Mouse (Mus musculus) G1E (cell line): ENCODE results near the gene Olfr279. TPM values are rescaled to one million over a fixed set of nuclear protein-coding genes. Genes with fewer than 3 reads are reported as not detected.

ENCODE experiments used
- ATAC-seq: 2 replicates; pipeline ENCODE4 v1.8.0; 2016; ENCODE audit warnings: mild to moderate bottlenecking; ENCODE audit not compliant: insufficient number of reproducible peaks, poor library complexity, low FRiP score, severe bottlenecking; ENCODE audit errors: extremely low read depth
- DNase-seq: peaks from one replicate; pipeline ENCODE4 v3.0.0; 2012; ENCODE audit warnings: low spot score
- H3K27me3 ChIP-seq: 2 replicates; pipeline ENCODE4 v1.6.1; 2012; ENCODE audit warnings: mild to moderate bottlenecking, low read length, inconsistent platforms; ENCODE audit not compliant: insufficient read depth
- H3K36me3 ChIP-seq: replicated peaks from 2 replicates; pipeline ENCODE3; 2012; ENCODE audit warnings: mild to moderate bottlenecking, inconsistent platforms
- H3K4me1 ChIP-seq: 2 replicates; pipeline ENCODE4 v1.6.1; 2012; ENCODE audit warnings: low read depth, low read length, inconsistent platforms, mixed read lengths; ENCODE audit not compliant: insufficient read depth
- H3K4me3 ChIP-seq: 2 replicates; pipeline ENCODE4 v1.5.1; 2012; ENCODE audit warnings: low read depth, mild to moderate bottlenecking, inconsistent platforms, low read length, moderate library complexity, mixed read lengths
- H3K9me3 ChIP-seq: replicated peaks from 2 replicates; pipeline ENCODE4 v1.6.1; 2012; ENCODE audit warnings: inconsistent platforms
- CTCF ChIP-seq: IDR thresholded peaks from 2 replicates; pipeline ENCODE4 v1.5.1; 2012; ENCODE audit warnings: low read depth, low read length, inconsistent platforms, mixed read lengths
- GATA1 ChIP-seq: IDR thresholded peaks from 2 replicates; pipeline ENCODE4 v1.6.1; 2012; ENCODE audit warnings: borderline replicate concordance, low read length, inconsistent platforms, mixed read lengths
- GATA2 ChIP-seq: IDR thresholded peaks from 2 replicates; pipeline ENCODE4 v1.6.1; 2012; ENCODE audit warnings: low read depth, low read length, inconsistent platforms, borderline replicate concordance
- POLR2AphosphoS5 ChIP-seq: IDR thresholded peaks from 2 replicates; pipeline ENCODE4 v1.6.1; 2012; ENCODE audit warnings: low read depth, low read length, inconsistent platforms; ENCODE audit not compliant: insufficient replicate concordance
- TAL1 ChIP-seq: conservative IDR thresholded peaks from 2 replicates; pipeline ENCODE4 v1.6.1; 2012; ENCODE audit warnings: low read depth, low read length, inconsistent platforms, mixed read lengths
- polyA plus RNA-seq: library from polyadenylated mRNA; stranded (reverse); fragments of >175 nt; gene quantifications from 2 replicates; pipeline ENCODE4 v1.2.3, GENCODE M21; 2012
- total RNA-seq, 2 experiments: library from RNA; stranded (forward) in 1 of 2; stranded (reverse) in 1 of 2; fragments of 200-1000 nt in 1 of 2; fragments of >200 nt in 1 of 2; fragmentation: Nextera tagmentation in 1 of 2; gene quantifications; 2 replicates each; pipeline ENCODE4 v1.2.3; 2014 to 2017

The Olfr279 gene
- not detected in 2 replicates for total RNA-seq (2014; fragmentation: Nextera tagmentation)
- 0.11 and 0.17 TPM in 2 replicates for total RNA-seq (2017)
- not detected in 2 replicates for polyA plus RNA-seq

DNA sequence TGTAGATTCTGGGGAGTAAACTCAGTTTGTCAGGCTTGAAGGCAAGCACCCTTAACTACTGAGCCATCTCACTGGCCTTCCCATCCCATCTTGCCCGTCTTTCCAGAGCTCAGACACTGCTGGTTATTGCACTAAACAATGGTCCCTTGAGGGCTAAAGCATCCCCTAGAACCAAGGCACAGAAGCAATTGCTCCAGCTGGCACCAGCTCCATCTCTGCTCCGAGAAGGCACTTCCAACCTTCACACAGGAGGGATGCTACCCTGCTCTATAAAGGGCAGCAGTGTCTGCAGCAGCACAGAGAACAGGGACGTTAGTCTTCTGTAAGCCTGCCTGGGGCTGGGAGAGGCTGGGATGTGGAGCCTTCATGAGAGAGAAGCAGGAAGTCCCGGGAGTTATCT is at the start of gene Olfr279:
TSS of gene Olfr279 (plus strand) at position 301 of the 400 bp plus-strand sequence.
- Histone ChIP-seq H3K36me3 (no peaks in the 10 kb centered on the region), H3K4me1 (peaks cover 2% of the 10 kb centered on the region; the same call in 1 of the 2 replicates), H3K9me3 (peaks cover 2% of the 10 kb centered on the region; the same call in 1 of the 2 replicates), H3K27me3 (peaks cover 3% of the 10 kb centered on the region), H3K4me3 (no peak within 1 kb of the TSS)
- TF ChIP-seq GATA1 (no peak), POLR2AphosphoS5 (no peak), CTCF (no peak)
- DNase-seq (no peak), ATAC-seq (no peak)

GRCm38 (mm10) chr15:98444561-98444960 is 47.6 kb upstream of the Olfr279 start:
- no peaks in the 10 kb centered on the region for H3K27me3 ChIP-seq
- H3K4me1 ChIP-seq: no peaks in the 10 kb centered on the region
- ATAC-seq (no peak), DNase-seq (no peak)
- no peak overlapping the region for H3K4me3 ChIP-seq
- TF ChIP-seq GATA1 (no peak), GATA2 (no peak), CTCF (no peak), POLR2AphosphoS5 (no peak), TAL1 (no peak)
- H3K9me3 ChIP-seq: no peaks in the 10 kb centered on the region
- no peaks in the 10 kb centered on the region for H3K36me3 ChIP-seq

DNA sequence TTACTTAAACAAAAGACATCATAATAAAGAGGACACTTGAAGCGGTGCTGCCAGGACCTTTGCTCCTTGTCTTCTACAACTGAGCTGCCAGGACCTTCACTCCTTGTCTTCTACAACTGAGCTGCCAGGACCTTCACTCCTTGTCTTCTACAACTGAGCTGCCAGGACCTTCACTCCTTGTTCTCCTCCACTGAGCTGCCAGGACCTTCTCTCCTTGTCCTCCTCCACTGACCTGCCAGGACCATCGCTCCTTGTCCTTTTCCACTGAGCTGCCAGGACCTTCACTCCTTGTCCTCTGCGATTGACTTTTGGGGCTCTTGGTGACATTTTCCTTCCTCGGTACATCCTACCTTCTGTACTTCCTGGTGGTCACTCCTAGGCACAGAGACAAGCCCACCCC is 43.7 kb upstream of the Olfr279 start:
- H3K4me1 ChIP-seq: no peaks in the 10 kb centered on the region
- no peak overlapping the region for H3K4me3 ChIP-seq
- DNase-seq (no peak), ATAC-seq (no peak)
- no peaks in the 10 kb centered on the region for H3K9me3 ChIP-seq
- no peaks in the 10 kb centered on the region for H3K36me3 ChIP-seq
- no peaks in the 10 kb centered on the region for H3K27me3 ChIP-seq
- TF ChIP-seq GATA1 (no peak), POLR2AphosphoS5 (no peak), TAL1 (no peak), CTCF (no peak), GATA2 (no peak)

- DNase-seq (no peak), ATAC-seq (no peak)
- H3K9me3 ChIP-seq: no peaks in the 10 kb centered on the region
- no peaks in the 10 kb centered on the region for H3K4me1 ChIP-seq
- no peaks in the 10 kb centered on the region for H3K36me3 ChIP-seq
- TF ChIP-seq POLR2AphosphoS5 (no peak), CTCF (no peak), GATA1 (no peak), TAL1 (no peak), GATA2 (no peak)
- H3K27me3 ChIP-seq: peaks cover 9% of the 10 kb centered on the region; the same call in 1 of the 2 replicates
- no peak within 1 kb of the TSS for H3K4me3 ChIP-seq
These were observed 39.9 kb upstream of the Olfr279 start, which contains the start of gene Olfr281 for GRCm38 (mm10) chr15:98452288-98452687. TSS of gene Olfr281 (plus strand) at chr15:98452588.

DNA sequence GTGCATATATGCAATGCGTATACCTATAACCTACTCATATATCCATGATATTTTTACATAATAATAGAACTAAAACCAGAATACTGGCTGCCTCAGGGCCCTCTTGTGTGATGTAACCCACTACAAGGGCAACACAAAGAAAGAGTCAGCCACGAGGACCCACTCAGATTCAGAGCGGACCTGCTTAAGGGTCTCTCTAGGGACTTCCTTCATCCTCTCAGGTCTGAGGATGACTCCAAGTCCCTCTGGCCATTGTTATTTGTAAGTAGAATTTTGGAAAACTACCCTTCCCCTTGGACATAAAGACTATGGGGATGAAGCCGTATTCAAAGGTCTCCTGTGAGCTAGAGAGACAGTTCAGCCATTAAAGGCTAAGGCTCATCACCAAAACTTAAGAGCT is 22.6 kb upstream of the Olfr279 start, which contains the start of gene OR5BS1P:
TSS of gene OR5BS1P (plus strand) at position 301 of the 400 bp plus-strand sequence.
- H3K36me3 ChIP-seq: no peaks in the 10 kb centered on the region
- ATAC-seq (no peak), DNase-seq (no peak)
- H3K9me3 ChIP-seq: no peaks in the 10 kb centered on the region
- no peaks in the 10 kb centered on the region for H3K4me1 ChIP-seq
- no peak within 1 kb of the TSS for H3K4me3 ChIP-seq
- TF ChIP-seq POLR2AphosphoS5 (no peak), TAL1 (no peak), CTCF (no peak), GATA1 (no peak), GATA2 (no peak)
- H3K27me3 ChIP-seq: peaks cover 14% of the 10 kb centered on the region

DNA sequence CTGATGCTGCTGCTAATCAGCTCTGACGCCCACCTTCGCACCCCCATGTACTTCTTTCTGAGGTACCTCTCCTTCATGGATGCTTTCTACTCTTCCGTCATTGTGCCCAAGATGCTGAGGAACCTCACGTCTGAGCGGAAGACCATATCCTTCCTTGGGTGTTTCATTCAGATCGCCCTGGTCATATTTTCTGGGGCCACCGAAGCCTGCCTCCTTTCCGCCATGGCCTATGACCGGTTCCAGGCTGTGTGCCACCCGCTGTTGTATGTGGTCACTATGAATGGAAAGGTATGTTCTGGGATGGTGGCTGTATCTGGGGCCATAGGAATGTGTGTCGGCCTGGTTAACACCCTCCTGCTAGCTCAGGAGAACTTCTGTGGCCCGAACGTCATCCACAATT is 20.7 kb upstream of the Olfr279 start:
- Histone ChIP-seq H3K4me1 (no peaks in the 10 kb centered on the region), H3K9me3 (no peaks in the 10 kb centered on the region), H3K36me3 (no peaks in the 10 kb centered on the region), H3K4me3 (no peak overlapping the region), H3K27me3 (peaks cover 10% of the 10 kb centered on the region)
- TF ChIP-seq CTCF (no peak), GATA1 (no peak), GATA2 (no peak), TAL1 (no peak), POLR2AphosphoS5 (no peak)
- ATAC-seq: no peak
- no peak for DNase-seq

- H3K27me3 ChIP-seq: peaks cover 11% of the 10 kb centered on the region
- H3K4me3 ChIP-seq: no peak overlapping the region
- H3K9me3 ChIP-seq: no peaks in the 10 kb centered on the region
- no peak for ATAC-seq
- no peak for TF ChIP-seq POLR2AphosphoS5
- TF ChIP-seq TAL1: no peak
- no peak for TF ChIP-seq CTCF
- TF ChIP-seq GATA2: no peak
- TF ChIP-seq GATA1: no peak
- no peak for DNase-seq
- H3K36me3 ChIP-seq: no peaks in the 10 kb centered on the region
- no peaks in the 10 kb centered on the region for H3K4me1 ChIP-seq
These were observed 17.2 kb upstream of the Olfr279 start for GRCm38 (mm10) chr15:98474958-98475357.
